Mouse (Mus musculus) spleen, adult 2 months (tissue): ENCODE measurements around the gene Nsmce4a.

Experiments used
- CTCF ChIP-seq: fragments of 200-500 bp; IDR thresholded peaks from 2 replicates; pipeline ENCODE4 v1.5.1; 2011; ENCODE audit warnings: mild to moderate bottlenecking, inconsistent platforms; ENCODE audit not compliant: insufficient read depth, insufficient read length, insufficient replicate concordance; ENCODE audit errors: extremely low read depth
- POLR2A ChIP-seq: fragments of 200-500 bp; IDR thresholded peaks from 2 replicates; pipeline ENCODE4 v1.6.1; 2011; ENCODE audit warnings: low read depth, low read length, inconsistent platforms

GRCm38 (mm10) chr7:130617591-130617990 lies 44.7 kb upstream of the Nsmce4a start:
- TF ChIP-seq CTCF (no peak), POLR2A (no peak)
